Mouse (Mus musculus): Measurements from ENCODE around the gene Cmss1. TPM values are rescaled to one million over a fixed set of nuclear protein-coding genes. Genes with fewer than 3 reads are reported as not detected.

Gene Cmss1
- polyA plus RNA-seq, 1 experiment from 2014 or later: 57.2 TPM

- Histone ChIP-seq H3K4me2 (no peak overlapping the region), H3K4me3 (no peak overlapping the region), H3K4me1 (0 out of 2 replicates have a peak, but pooled peaks cover 1% of the 10 kb centered on the region), H3K9me3 (no peaks in the 10 kb centered on the region), H3K27ac (no peak overlapping the region), H3K36me3 (peaks cover 11% of the 10 kb centered on the region), H3K27me3 (no peaks in the 10 kb centered on the region), H3K9ac (no peak overlapping the region)
- no peak for ATAC-seq (ENCODE audit: insufficient number of reproducible peaks, insufficient read depth, low FRiP score, low TSS enrichment, low read depth)
- WGBS: 64% methylated on average over 7 of the region's 7 CpGs
Observed at GRCm38 (mm10) chr16:57580041-57580440, 26.6 kb downstream of the Cmss1 start.

GRCm38 (mm10) chr16:57577519-57577918 is 29.1 kb downstream of the Cmss1 start:
- WGBS: 92% methylated on average over 1 of the region's 1 CpGs
- Histone ChIP-seq H3K4me1 (0 out of 2 replicates have a peak, but pooled peaks cover 6% of the 10 kb centered on the region), H3K9ac (no peak overlapping the region), H3K4me3 (no peak overlapping the region), H3K36me3 (peaks cover 11% of the 10 kb centered on the region), H3K27ac (no peak overlapping the region), H3K27me3 (no peaks in the 10 kb centered on the region), H3K9me3 (no peaks in the 10 kb centered on the region), H3K4me2 (no peak overlapping the region)
- ATAC-seq (ENCODE audit: insufficient number of reproducible peaks, insufficient read depth, low FRiP score, low TSS enrichment, low read depth): no peak

GRCm38 (mm10) chr16:57575764-57576388 is 30.8 kb downstream of the Cmss1 start:
- Histone ChIP-seq H3K27ac (no peak overlapping the region), H3K9ac (no peak overlapping the region), H3K4me3 (no peak overlapping the region), H3K4me2 (no peak overlapping the region), H3K27me3 (no peaks in the 10 kb centered on the region), H3K9me3 (no peaks in the 10 kb centered on the region), H3K36me3 (peaks cover 27% of the 10 kb centered on the region), H3K4me1 (peaks cover 11% of the 10 kb centered on the region; the same call in 1 of the 2 replicates)
- ATAC-seq (ENCODE audit: insufficient number of reproducible peaks, insufficient read depth, low FRiP score, low TSS enrichment, low read depth): no peak
- 91% methylated on average over 1 of the region's 1 CpGs for WGBS

- 85% methylated on average over 1 of the region's 1 CpGs for WGBS
- H3K36me3 ChIP-seq: peaks cover 41% of the 10 kb centered on the region
Observed at GRCm38 (mm10) chr16:57573831-57574230, 32.8 kb downstream of the Cmss1 start.

GRCm38 (mm10) chr16:57570789-57571311 is 35.8 kb downstream of the Cmss1 start:
- peaks cover 11% of the 10 kb centered on the region; the same call in 1 of the 2 replicates for H3K4me1 ChIP-seq
- H3K4me3 ChIP-seq: no peak overlapping the region
- no peaks in the 10 kb centered on the region for H3K27me3 ChIP-seq
- peaks cover 37% of the 10 kb centered on the region for H3K36me3 ChIP-seq
- H3K9me3 ChIP-seq: no peaks in the 10 kb centered on the region
- no peak overlapping the region for H3K9ac ChIP-seq
- WGBS: 85% methylated on average over 5 of the region's 5 CpGs
- H3K4me2 ChIP-seq: no peak overlapping the region
- H3K27ac ChIP-seq: no peak overlapping the region
- ATAC-seq (ENCODE audit: insufficient number of reproducible peaks, insufficient read depth, low FRiP score, low TSS enrichment, low read depth): no peak

More at GRCm38 (mm10) chr16:57573831-57574230, 32.8 kb downstream of the Cmss1 start:
- Histone ChIP-seq H3K27ac (no peak overlapping the region), H3K4me1 (peaks cover 11% of the 10 kb centered on the region; the same call in 1 of the 2 replicates), H3K9me3 (no peaks in the 10 kb centered on the region), H3K4me2 (no peak overlapping the region), H3K27me3 (no peaks in the 10 kb centered on the region), H3K4me3 (no peak overlapping the region), H3K9ac (no peak overlapping the region)
- no peak for ATAC-seq (ENCODE audit: insufficient number of reproducible peaks, insufficient read depth, low FRiP score, low TSS enrichment, low read depth)

- no peak overlapping the region for H3K4me3 ChIP-seq
- 92% methylated on average over 7 of the region's 7 CpGs for WGBS
- ATAC-seq (ENCODE audit: insufficient number of reproducible peaks, insufficient read depth, low FRiP score, low TSS enrichment, low read depth): no peak
Observed at GRCm38 (mm10) chr16:57568648-57569404, 37.8 kb downstream of the Cmss1 start.

GRCm38 (mm10) chr16:57566215-57566614 is 40.4 kb downstream of the Cmss1 start:
- WGBS: 82% methylated on average over 3 of the region's 3 CpGs
- Histone ChIP-seq H3K4me3 (no peak overlapping the region), H3K27me3 (no peaks in the 10 kb centered on the region), H3K9me3 (no peaks in the 10 kb centered on the region), H3K36me3 (peaks cover 22% of the 10 kb centered on the region), H3K4me2 (no peak overlapping the region), H3K9ac (no peak overlapping the region), H3K4me1 (no peaks in the 10 kb centered on the region), H3K27ac (no peak overlapping the region)
- no peak for ATAC-seq (ENCODE audit: insufficient number of reproducible peaks, insufficient read depth, low FRiP score, low TSS enrichment, low read depth)

More at GRCm38 (mm10) chr16:57568648-57569404, 37.8 kb downstream of the Cmss1 start:
- Histone ChIP-seq H3K9me3 (no peaks in the 10 kb centered on the region), H3K27me3 (no peaks in the 10 kb centered on the region), H3K4me1 (peaks cover 11% of the 10 kb centered on the region; the same call in 1 of the 2 replicates), H3K9ac (no peak overlapping the region), H3K27ac (no peak overlapping the region), H3K4me2 (no peak overlapping the region), H3K36me3 (peaks cover 35% of the 10 kb centered on the region)

GRCm38 (mm10) chr16:57564807-57565206 is 41.9 kb downstream of the Cmss1 start:
- 64% methylated on average over 1 of the region's 1 CpGs for WGBS
- H3K36me3 ChIP-seq: peaks cover 8% of the 10 kb centered on the region

GRCm38 (mm10) chr16:57563453-57563852 is 43.2 kb downstream of the Cmss1 start:
- ATAC-seq (ENCODE audit: insufficient number of reproducible peaks, insufficient read depth, low FRiP score, low TSS enrichment, low read depth): no peak

More at GRCm38 (mm10) chr16:57564807-57565206, 41.9 kb downstream of the Cmss1 start:
- H3K4me2 ChIP-seq: no peak overlapping the region
- H3K27me3 ChIP-seq: no peaks in the 10 kb centered on the region
- no peaks in the 10 kb centered on the region for H3K9me3 ChIP-seq
- H3K4me1 ChIP-seq: no peaks in the 10 kb centered on the region
- no peak overlapping the region for H3K4me3 ChIP-seq
- ATAC-seq (ENCODE audit: insufficient number of reproducible peaks, insufficient read depth, low FRiP score, low TSS enrichment, low read depth): no peak
- no peak overlapping the region for H3K9ac ChIP-seq
- H3K27ac ChIP-seq: no peak overlapping the region

GRCm38 (mm10) chr16:57560185-57560584 is 46.5 kb downstream of the Cmss1 start:
- H3K9me3 ChIP-seq: no peaks in the 10 kb centered on the region
- H3K36me3 ChIP-seq: no peaks in the 10 kb centered on the region
- H3K4me2 ChIP-seq: no peak overlapping the region
- H3K27ac ChIP-seq: no peak overlapping the region
- no peak for ATAC-seq (ENCODE audit: insufficient number of reproducible peaks, insufficient read depth, low FRiP score, low TSS enrichment, low read depth)
- no peaks in the 10 kb centered on the region for H3K27me3 ChIP-seq
- peaks cover 7% of the 10 kb centered on the region for H3K4me1 ChIP-seq
- WGBS: 92% methylated on average over 1 of the region's 1 CpGs
- no peak overlapping the region for H3K4me3 ChIP-seq
- no peak overlapping the region for H3K9ac ChIP-seq

More at GRCm38 (mm10) chr16:57563453-57563852, 43.2 kb downstream of the Cmss1 start:
- Histone ChIP-seq H3K9ac (no peak overlapping the region), H3K36me3 (peaks cover 5% of the 10 kb centered on the region; the same call in 1 of the 2 replicates), H3K27ac (no peak overlapping the region), H3K4me2 (no peak overlapping the region), H3K9me3 (no peaks in the 10 kb centered on the region), H3K27me3 (no peaks in the 10 kb centered on the region), H3K4me3 (no peak overlapping the region), H3K4me1 (no peaks in the 10 kb centered on the region)
- WGBS: 59% methylated on average over 3 of the region's 3 CpGs

- peaks cover 17% of the 10 kb centered on the region for H3K4me1 ChIP-seq
- H3K27me3 ChIP-seq: no peaks in the 10 kb centered on the region
- no peak for ATAC-seq (ENCODE audit: insufficient number of reproducible peaks, insufficient read depth, low FRiP score, low TSS enrichment, low read depth)
- no peaks in the 10 kb centered on the region for H3K36me3 ChIP-seq
- H3K4me2 ChIP-seq: no peak overlapping the region
- H3K27ac ChIP-seq: no peak overlapping the region
- no peaks in the 10 kb centered on the region for H3K9me3 ChIP-seq
- H3K9ac ChIP-seq: no peak overlapping the region
- H3K4me3 ChIP-seq: no peak overlapping the region
- WGBS: 76% methylated on average over 3 of the region's 3 CpGs
Observed at GRCm38 (mm10) chr16:57558258-57558657, 48.4 kb downstream of the Cmss1 start.

All from embryonic facial prominence, embryonic 13.5 days (tissue).